Mouse (Mus musculus): ENCODE results near the gene Gm8165.
"Not testable (repeated sequence)": the region's sequence is repeated elsewhere in the genome, so short reads cannot be mapped to it uniquely, and the experiment has no call there.

Gm8165 gene

DNA sequence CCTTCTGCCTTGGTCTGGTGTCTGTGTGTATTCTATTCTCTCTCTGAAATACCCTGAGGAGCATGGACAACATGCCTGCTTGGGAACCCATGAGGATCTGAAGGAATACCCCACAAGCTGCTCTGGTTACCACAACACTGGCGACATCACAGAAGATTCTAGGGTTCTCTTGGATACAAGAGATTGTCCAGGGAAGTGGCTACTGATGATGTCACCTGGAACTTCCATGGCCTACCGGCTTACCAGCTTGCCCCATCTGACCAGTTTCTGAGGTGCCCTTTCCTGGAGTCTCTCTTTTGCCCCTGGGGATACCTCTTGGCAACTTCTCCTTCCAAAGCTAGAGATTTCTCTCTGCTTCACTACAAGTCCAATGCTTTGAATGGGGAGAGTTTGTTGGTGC is at the start of gene Gm8165:
TSS of gene Gm8165 (minus strand) at position 101 of the 400 bp plus-strand sequence.
- DNase-seq (ENCODE audit: low spot score) = not testable (repeated sequence)

DNA sequence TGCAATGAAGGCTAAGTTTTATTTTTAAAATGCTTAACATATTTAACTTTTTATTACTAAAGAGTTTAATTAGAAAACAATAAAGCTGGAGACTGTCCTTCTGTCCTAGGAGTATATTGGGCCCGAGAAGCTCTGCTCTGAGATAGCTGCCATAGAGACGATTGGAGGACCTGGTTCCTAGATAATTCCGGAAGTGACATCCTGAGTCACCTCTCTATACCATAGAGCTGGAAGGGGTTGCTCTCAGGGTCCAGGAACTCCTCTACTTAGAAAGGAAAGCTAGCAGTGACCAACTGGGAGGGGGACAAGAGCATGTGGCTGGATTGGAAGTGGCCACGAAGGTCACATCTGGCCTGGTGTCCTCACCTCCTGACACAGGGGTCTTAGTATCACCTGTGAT is 20.6 kb upstream of the Gm8165 start, which contains the start of gene Gm7324:
TSS of gene Gm7324 (plus strand) at position 208 of the 400 bp plus-strand sequence.
- DNase-seq (ENCODE audit: low spot score) = not testable (repeated sequence)
